Mouse (Mus musculus): ENCODE results near the gene Best3.

Gene Best3

DNA sequence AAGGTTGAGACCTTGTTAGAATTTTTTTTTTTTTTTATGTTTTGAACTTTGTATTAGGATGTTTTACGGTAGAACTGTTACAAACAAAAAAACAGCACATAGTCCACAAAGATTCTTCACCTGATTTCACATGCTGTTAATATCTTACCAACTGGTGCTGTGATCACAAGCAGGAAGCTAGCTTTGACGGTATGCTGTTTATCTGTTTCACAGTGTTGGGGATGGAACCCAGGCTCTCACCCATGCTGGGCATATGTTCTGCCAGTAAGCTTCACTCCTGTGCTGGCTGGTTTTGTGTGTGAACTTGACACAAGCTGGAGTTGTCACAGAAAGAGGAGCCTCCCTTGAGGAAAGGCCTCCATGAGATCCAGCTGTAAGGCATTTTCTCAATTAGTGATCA is 8.3 kb upstream of the Best3 start:
- in situ Hi-C loops (cut with MboI, MseI) = no loop called here

DNA sequence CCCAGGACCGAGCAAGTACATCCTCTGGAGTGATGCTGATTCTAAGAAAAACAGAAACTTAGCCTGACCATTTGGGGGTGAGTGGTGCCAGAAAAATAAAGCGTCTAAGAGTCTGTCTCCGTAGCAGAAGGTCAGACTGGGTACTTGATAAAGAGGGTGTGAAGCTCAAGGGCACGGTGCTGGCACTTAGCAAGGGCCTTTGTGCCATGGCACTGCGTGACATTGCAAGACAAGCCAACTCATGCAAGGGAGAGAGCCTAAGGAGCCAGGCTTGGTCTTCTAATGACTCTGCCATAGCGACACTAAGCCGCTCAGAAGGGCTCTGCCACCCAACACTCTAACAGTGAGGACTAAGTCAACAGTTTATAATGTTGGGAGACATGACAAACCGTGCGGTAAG is 7.3 kb upstream of the Best3 start:
- in situ Hi-C loops (cut with MboI, MseI) = no loop called here

DNA sequence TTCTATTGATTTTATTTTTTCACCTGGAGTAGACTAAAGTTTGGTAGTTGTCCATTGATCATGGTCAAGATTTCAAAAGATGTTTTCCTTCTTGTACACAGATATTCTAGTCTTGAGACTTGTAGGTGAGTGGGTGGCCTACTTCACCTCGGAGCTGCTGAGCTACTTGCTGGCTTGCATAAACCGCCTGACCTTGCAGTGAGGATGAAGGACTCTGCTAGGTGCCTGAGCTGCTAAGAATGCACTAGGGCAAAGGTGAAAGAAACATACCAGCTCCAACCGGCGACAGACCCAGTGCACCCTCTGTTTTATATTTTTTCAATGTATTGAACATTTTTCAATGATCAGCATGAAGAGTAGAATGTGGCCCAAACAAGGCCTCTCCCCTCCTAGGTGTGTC is 5.8 kb upstream of the Best3 start:
- in situ Hi-C loops (cut with MboI, MseI) = loop anchor here in 1 of 2 experiments (5.0 kb wide), 1 partner anchor 52 kb away; no protein-coding TSS in a partner anchor

DNA sequence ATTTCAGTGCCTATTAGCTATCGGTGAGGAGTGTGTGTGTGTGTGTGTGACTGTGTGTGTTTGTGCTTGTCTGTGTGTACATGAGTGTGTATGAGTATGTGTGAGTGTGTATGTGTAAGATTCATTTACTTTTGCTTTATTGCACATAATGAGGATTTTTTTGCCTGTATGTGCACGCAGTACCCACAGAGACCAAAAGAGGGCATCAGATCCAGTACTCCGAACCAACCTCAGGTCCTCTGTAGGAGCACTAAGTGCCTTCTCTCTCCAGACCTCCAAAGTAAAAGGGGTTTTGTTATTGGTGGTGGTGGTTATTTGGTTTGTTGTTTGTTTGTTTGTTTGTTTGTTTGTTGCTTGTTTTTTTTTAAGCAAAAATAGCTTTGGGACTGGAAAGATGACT is 5.2 kb upstream of the Best3 start:
- in situ Hi-C loops (cut with MboI, MseI) = loop anchor here in 1 of 2 experiments (5.0 kb wide), 1 partner anchor 51 kb away; no protein-coding TSS in a partner anchor

DNA sequence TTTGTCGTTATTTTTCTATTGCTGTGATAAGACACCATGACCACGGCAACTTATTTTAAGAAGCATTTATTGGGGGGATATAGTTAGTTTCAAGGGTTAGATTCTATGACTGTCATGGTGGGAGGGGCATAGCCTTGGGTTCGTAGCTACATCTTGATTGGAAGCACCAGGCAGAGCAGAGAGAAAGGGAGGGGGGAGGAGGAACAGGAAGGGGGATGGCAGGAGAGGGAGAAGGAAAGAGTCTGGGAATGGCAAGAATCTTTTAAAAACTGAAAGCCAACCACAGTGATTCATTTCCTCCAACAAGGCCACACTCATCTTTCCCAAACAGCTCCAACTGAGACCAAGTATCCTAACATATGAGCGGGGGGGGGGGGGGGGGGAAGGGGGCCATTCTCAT is 3.6 kb upstream of the Best3 start:
- in situ Hi-C loops (cut with MboI, MseI) = loop anchor here in 1 of 2 experiments (5.0 kb wide), 1 partner anchor 50 kb away; no protein-coding TSS in a partner anchor

DNA sequence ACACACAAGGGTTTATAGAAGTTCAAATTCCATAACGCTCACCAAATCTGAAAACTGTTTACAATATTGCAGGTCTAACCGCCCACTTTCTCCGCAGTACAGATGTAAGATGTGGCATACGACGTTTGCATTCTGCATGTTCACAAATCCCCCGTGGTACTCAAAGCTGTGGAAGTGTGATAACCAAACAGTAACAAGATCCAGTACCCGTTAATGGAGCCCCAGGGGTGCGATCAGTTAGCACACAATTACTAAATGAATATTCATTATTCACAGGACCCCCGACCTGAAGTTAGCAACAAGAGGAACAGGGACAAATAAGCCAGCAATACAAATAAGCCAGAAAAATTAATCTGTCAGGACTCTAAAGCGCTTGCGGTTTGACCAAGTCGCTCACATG is 1.3 kb upstream of the Best3 start:
- in situ Hi-C loops (cut with MboI, MseI) = loop anchor here in 1 of 2 experiments (5.0 kb wide), 1 partner anchor 47 kb away; no protein-coding TSS in a partner anchor

DNA sequence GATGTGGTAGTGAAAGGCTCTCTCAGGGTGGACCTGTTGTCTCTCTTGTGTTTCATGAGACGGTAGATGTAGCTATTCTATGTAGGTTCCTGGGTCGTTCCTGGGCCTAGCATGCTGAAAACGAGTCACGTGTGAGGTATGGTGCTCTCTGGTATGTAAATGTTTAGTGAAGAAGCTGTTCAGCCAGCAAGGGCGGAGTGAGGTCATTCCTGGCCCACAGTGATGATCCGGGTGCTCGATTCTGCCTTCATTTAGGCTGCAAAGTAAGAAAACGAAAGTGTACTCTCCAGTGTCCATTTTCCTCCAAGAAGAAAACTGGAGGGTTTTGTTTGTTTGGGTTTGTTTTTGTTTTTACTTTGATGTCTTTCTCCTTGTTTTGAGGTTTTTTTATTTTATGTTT is 7.9 kb downstream of the Best3 start:
- in situ Hi-C loops (cut with MboI, MseI) = loop anchor here in 1 of 2 experiments (10.0 kb wide), 1 partner anchor 1079 kb away; no protein-coding TSS in a partner anchor

DNA sequence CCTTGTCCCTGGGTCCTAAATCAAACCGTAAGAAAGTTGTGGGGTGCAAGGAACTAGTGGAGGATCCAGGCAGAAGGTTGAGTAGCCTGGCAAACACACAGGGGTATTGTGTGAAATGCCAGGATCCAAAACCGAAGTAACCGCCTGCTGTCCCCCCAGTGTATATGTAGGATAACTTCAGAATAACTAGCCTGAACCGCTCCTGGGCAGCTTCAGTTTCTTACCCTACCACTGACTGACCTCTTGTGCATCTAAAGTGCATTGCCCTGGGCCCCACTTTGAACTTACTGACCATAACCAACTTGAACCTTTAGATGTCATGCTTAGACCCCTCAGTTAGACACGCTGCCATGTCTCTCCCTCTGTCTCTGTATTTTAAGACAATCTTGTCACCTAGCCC is 9.0 kb downstream of the Best3 start:
- in situ Hi-C loops (cut with MboI, MseI) = loop anchor here in 1 of 2 experiments (10.0 kb wide), 1 partner anchor 1080 kb away; no protein-coding TSS in a partner anchor

DNA sequence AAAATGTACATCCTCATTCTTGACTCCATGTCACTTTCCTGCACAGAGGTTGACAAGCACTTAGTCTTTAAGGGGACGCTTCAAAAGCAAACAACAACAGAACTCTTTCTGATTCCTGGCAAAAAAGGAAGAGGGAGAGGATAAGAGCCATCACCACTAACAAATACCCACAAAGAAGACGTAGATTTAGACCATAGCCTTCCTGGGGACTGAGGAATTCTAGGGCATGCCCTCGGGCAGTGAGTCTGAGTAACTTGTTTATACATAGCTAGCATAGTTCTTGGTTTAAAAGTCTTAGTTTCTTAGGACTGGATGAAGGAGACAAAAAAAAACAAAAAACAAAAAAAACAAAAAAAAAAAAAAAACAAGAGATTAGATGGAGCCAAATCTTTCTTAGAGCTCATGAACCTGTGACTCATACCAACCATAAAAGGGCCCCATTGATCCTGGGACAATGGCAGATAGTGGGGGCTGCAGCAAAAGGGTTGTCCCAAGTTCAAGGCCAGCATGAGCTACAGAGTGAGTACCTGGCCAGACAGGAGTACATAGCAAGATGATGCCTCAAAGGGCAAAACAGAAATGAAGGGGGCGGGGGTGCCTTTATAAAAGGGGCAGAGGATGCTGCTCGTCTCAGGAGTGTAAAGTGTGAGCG is 9.6 kb downstream of the Best3 start:
- in situ Hi-C loops (cut with MboI, MseI) = loop anchor here in 1 of 2 experiments (10.0 kb wide), 1 partner anchor 1081 kb away; no protein-coding TSS in a partner anchor

DNA sequence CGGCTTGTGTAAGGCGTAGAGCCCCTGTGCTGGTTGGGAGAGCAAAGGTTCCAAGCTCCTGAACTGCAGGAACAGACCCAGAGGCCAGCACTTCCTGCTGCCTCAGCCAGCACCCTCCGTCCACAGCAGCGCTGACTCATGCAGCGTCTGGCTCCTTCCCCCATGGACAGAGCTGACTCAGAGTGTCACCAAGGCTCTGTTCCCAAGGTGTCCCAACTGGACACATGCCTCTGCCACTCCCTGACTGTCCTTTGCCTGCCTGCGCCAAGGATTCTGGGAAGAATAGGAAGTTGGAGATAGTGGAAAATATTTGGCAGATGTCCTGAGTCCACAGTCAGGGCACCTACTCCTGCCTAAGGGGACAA is 10.1 kb downstream of the Best3 start:
- in situ Hi-C loops (cut with MboI, MseI) = loop anchor here in 1 of 2 experiments (10.0 kb wide), 1 partner anchor 1081 kb away; no protein-coding TSS in a partner anchor

DNA sequence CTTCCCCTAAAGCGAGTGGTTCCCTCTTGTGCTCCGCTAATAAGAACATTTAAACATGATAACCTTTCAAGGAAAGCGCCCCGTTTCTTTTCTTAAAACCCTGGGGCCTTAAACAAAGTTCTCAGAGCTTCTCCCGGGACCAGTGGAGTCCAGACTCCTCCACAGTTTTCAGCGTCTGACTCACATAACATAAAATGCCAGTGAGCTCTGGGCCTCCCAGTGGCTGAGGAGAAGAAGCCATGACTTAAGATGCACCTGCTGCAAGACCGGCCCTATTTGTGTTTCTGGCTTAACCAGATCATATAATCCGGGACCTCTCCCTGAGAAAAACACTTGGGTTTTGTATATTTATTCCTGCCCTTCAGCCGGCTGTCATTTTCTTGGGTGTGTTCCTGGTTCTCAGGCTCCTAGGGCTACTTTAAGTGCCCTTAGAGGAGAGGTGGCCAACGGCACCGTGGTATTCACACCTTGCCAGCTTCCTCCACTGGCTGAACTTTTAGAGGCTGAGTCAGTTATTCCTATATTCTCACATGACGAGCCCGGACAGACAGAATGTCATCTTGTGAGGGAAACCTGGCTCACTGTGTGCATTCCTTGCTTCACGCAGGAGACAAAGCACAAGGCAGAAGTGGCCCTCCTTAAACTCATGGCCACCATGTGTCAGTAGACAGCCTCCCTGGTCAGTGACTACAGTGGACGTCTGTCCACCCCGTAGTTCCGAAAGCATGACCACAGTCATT is 12.8 kb downstream of the Best3 start:
- in situ Hi-C loops (cut with MboI, MseI) = loop anchor here in 1 of 2 experiments (10.0 kb wide), 1 partner anchor 1084 kb away; no protein-coding TSS in a partner anchor

DNA sequence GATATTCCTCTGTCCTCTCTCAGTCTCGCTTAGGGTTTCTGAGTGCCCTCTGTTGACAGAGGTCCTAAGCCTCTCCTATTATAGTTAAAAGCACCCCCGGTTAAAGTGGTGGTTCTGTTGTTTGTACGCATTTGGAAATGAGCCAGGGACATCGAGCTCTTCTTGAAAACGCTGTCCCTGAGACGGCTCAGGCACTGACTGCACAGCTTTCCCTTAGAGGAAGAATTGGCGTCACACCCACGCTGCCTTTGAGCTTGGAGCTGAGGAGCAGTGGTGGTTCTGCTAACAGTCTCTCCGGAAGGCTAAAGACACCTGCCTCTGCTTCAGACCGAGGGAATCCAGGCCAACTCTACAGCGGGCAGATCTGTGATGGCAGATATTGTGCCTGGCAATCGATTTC is 14.9 kb downstream of the Best3 start:
- in situ Hi-C loops (cut with MboI, MseI) = loop anchor here in 1 of 2 experiments (25.0 kb wide), 1 partner anchor 1414 kb away; the partner anchor contains the start of gene Lgr5

DNA sequence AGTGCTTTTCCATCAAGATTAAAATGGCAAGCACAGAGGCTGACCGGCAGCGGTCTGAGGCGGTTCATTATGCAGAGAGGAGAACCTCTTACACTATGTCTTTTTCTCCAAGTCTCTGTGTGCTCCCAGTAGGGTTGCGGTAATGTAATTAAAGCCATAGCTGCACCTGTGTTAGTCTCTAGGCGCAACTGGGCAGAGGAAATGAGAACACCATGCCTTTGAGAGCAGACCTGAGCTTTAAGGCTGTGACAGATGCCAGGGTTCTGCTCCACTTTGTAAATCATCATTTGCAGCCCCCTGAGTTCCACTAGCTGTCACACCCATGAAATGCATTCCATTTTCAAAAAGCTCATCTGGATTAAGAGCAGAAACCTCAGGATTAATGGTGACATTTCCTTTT is 18.6 kb downstream of the Best3 start:
- in situ Hi-C loops (cut with MboI, MseI) = loop anchor here in 1 of 2 experiments (25.0 kb wide), 1 partner anchor 1417 kb away; the partner anchor contains the start of gene Lgr5

DNA sequence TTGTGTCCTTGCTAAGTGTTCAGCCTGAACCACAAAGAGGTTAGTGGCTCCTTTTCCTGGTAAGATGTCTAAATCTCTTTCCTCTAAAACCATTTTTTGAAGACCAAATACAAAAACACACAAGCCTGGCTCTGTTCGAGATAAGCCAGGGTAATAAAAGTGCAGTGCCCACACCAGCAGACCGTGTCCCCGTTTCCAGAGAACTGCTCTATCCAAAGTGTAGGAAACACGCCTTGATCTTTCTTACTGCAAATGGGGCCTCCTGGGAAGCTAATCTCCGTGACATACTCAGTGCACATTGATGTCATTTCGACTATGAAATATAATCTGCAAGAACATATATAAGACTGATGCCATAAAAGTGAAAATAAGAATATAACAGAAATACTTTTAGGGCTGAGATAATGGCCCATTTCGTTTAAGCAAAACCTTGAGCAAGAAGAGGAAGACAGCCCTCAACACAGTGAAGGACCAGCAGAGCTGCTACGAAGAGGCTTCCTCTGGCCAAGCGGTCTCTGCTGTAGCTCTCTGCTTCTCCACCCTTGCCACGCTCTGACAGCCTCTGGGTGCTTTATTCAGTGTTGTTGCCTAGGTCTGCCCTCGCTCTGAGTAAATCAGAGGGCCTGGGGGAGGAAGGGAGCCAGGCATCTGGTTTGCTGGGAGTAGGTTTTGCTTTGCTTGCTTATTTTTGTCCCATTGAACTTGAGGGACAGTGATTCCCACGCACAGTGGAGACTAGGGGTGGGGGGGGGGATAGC is 19.8 kb downstream of the Best3 start:
- in situ Hi-C loops (cut with MboI, MseI) = loop anchor here in 1 of 2 experiments (25.0 kb wide), 1 partner anchor 1419 kb away; the partner anchor contains the start of gene Lgr5

DNA sequence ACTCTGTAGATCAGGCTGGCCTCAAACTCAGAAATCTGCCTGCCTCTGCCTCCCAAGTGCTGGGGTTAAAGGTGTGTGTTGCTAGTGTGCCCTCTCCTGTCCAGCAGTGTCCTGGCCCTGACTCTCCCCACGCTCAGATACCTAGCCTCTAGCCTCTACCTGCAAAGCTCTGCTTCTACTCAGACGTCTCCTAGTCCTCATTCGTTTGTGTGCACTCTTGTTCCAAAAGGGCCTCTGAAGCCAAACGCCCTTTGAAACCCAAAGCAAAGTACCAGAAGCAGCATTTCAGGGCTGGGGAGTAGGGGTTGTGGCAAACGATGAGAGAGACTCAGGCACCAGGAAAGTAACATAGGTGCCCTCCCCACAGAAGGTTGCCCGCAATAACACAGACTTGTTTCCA is 23.6 kb downstream of the Best3 start:
- in situ Hi-C loops (cut with MboI, MseI) = loop anchor here in 1 of 2 experiments (25.0 kb wide), 1 partner anchor 1422 kb away; the partner anchor contains the start of gene Lgr5

DNA sequence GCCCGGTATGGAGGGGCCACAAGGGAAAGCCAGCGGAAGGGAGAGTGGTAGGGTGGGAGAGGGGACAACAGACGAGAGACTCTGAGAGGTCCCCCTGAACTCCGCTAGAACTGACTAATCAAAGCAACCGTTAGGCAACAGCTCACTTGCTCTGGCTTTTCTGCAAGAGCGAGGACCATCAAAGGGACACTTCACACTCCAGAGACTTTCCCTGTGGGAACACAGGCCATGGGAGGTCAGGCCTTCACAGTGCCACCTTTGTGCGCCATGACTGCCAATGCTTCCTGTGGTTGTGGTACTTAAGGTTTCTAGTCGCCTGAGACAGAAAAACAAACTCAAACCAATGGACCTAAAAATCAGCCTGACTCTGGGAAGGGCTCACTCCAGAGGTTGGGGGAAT is 24.9 kb downstream of the Best3 start:
- in situ Hi-C loops (cut with MboI, MseI) = loop anchor here in 1 of 2 experiments (25.0 kb wide), 1 partner anchor 1424 kb away; the partner anchor contains the start of gene Lgr5

DNA sequence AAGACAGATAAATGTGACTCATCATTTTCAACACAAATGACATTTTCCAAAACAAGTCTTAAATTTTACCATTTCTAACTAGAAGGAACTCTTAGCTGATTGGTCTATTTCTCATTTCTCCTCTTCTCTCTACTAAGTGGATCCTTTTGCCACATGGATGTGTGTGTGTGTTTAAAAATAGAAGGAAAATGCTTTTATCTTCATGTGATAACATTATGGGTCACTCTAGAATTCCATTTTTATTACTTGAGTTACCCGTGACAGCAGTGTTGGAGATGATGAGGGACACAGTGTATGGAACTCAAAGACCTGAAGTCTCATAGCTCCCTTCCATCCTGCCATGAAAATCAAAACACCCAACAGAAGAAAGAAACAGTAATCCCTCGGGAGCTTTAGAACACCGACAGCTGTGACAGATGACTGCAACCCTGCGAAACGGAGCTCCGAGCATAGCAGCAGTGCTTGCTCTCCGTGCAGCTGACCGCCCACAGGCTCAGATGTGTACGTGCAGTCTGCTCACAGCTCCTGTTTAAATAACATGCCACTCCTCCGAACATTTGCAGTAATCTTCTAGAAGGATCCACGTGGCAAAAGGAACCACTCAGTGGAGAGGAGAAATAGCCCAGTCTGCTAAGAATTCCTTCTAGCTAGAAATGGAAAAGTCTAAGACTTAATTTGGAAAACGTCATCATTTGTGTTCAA is 27.7 kb downstream of the Best3 start:
- in situ Hi-C loops (cut with MboI, MseI) = loop anchor here in 1 of 2 experiments (25.0 kb wide), 1 partner anchor 1427 kb away; the partner anchor contains the start of gene Lgr5

DNA sequence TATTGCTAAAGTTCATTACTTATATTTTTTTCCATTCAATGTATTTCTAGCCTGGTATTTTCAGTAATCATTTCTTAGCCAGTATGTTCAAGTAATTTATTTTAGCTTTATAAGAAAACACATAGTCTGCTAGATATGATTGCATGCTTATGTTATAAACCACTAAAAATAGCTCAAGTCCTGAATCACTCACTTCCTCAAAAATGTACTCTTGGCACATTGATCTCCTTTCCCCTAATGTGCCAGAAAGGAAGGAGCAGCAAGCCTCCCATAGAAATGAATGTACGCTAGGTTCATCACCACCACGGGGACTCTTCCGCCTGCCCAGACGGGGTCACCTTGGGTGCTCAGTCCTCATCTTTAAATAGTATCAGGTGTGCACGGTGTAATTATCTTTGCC is 28.5 kb downstream of the Best3 start:
- in situ Hi-C loops (cut with MboI, MseI) = loop anchor here in 1 of 2 experiments (25.0 kb wide), 1 partner anchor 1427 kb away; the partner anchor contains the start of gene Lgr5

DNA sequence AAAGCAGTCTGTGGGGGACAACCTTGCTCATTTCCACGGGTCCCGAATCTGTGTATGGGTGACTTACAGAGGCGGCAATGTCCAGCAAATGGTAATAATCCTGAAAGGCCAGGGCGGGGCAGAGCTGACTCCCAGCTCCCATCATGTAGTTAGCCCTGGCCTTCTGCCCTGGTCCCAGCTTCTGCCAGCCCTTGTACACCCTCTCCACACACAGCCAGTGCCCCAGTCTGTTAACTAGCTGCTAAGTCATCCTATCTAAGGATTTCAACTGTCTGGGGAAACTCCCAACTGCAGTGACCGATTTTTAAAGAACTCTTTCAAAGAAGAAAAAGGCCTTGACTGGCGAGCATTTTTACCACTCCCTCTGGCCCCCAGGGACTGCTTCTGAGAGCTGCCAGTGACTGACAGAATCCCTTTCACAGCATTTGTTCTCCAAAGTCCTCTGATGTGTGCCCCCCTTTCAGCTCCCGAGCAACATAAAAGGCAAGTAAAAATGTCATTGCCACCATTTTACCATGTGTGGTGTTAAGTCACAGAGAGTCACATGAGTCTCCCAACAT is 32.2 kb downstream of the Best3 start:
- in situ Hi-C loops (cut with MboI, MseI) = loop anchor here in 1 of 2 experiments (25.0 kb wide), 1 partner anchor 1431 kb away; the partner anchor contains the start of gene Lgr5
